Mouse (Mus musculus): ENCODE measurements around the gene Ppia.

- TF ChIP-seq CTCF (conservative IDR thresholded peaks at IDR 0.05 in 1 of 2, IDR thresholded peaks at IDR 0.05 in 1 of 2; ENCODE audit: low read depth in 2 of 2, low read length in 2 of 2) (no peak), NRF1 (IDR thresholded peaks at IDR 0.05; ENCODE audit: low read depth, low read length) (no peak), E2F4 (IDR thresholded peaks at IDR 0.05; ENCODE audit: insufficient replicate concordance, low read depth, low read length) (no peak), USF1 (IDR thresholded peaks at IDR 0.05; ENCODE audit: low read depth, low read length) (no peak), EP300 (IDR thresholded peaks at IDR 0.05; ENCODE audit: low read length) (no peak)
Measured at GRCm38 (mm10) chr11:6443727-6444076, 28.5 kb downstream of the Ppia start.
